Mouse (Mus musculus) monocyte, adult 5-6 weeks (primary cell): ENCODE results near the gene Urb1. TPM values are rescaled to one million over a fixed set of nuclear protein-coding genes. Genes with fewer than 3 reads are reported as not detected.

Experiments
- ATAC-seq: fragments of 153-309, 156-312 bp; replicated peaks from 2 replicates; pipeline ENCODE4 v1.8.0; 2017; ENCODE audit warnings: mild to moderate bottlenecking; ENCODE audit not compliant: low TSS enrichment, insufficient number of reproducible peaks, severe bottlenecking, poor library complexity, low FRiP score
- total RNA-seq: library from RNA; stranded (forward); fragments of 200-1000, 200-491, 200-594 nt; gene quantifications from 3 replicates; pipeline ENCODE4 v1.2.3, GENCODE M21; 2017

Gene Urb1
- total RNA-seq, 1 experiment from 2014 or later = 3.9 TPM

DNA sequence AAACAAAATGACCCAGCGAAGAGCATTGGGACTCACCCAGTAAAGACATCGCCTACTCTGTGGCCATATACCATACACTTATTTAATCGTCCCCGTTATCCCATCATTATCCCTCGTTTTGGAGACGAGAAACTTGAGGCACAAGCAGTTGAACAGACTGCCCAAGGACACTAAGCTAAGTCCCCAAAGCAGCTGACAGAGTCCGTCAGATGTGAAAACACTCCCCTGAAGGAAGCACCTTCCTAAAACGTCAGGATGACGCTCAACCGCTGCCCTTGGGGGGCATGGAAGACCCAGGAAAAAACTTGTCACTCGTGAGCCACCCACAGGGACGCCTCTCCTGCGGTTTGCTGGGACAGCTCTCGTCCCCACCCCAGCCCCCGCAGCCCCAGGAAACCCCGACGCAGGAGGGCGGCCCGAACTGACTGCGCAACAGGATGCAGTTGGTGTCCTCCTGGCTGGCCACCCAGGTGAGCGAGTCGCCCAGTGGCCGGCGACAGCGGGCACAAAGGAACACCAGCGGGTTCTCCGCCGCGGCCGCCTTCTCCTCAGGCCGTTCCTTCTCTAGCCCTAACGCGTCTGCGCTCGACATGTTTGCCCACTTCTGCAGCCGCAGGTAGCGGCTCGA is 83.5 kb downstream of the Urb1 start:
- no peak for ATAC-seq

DNA sequence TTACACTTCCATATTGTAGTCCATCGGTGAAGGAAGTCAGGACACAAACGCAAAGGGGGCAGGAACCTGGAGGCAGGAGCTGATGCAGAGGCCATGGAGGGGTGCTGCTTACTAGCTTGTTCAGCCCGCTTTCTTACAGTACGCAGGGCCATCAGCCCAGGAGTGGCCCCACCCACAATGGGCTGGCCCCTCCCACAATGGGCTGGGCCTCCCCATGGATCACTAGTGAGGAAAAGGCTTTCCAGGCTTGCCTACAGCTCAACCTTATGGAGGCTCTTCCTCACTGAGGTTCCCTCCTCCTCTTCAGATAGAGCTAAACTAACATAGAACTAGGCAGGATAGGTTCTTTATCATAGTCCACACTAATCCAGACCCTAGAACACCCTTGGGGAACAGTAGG is 86.2 kb downstream of the Urb1 start:
- ATAC-seq = no peak

DNA sequence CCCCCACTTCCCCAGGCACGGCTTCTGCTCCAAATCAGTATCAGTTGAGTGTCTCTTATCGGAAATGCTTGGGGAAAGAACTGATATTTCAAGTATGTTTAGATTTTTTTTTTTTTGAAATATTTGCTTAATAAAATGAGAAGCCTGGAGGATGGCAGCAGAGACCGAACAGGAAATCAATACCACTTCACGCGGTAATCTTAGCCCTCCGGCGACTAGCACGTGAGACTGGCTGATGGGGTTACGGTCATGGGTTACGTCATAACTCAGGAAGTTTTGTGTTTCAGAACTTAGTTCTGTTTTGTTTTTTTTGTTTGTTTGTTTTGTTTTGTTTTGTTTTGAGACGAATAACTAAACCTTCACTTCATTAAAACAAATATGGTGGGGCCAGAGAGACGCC is 99.9 kb downstream of the Urb1 start:
- no peak for ATAC-seq

DNA sequence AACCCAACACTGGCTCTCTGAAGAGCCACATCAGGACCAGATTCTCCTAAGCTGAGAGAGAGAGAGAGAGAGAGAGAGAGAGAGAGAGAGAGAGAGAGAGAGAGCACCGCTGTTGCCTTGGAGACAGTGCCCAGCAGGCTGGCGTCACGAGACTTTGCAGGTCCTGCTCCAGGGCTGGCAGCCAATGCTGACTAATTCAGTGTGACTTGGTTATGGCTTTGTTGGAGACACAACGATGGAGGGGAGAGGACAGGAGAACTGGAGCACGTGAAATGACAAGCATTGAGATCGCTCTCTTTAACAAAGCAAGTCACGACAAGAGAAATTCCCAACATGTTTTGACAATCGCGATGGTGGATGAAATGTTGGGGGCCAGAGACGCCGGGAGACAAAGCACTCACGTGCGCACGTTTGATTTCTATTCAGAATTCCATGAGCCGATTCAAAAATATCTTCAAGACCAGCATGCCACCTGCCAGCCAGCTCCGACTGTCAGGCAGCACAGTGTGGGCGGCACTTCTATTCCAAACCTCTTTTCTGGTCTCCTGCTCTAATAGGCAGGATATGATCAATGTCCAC is 100.4 kb downstream of the Urb1 start:
- no peak for ATAC-seq

DNA sequence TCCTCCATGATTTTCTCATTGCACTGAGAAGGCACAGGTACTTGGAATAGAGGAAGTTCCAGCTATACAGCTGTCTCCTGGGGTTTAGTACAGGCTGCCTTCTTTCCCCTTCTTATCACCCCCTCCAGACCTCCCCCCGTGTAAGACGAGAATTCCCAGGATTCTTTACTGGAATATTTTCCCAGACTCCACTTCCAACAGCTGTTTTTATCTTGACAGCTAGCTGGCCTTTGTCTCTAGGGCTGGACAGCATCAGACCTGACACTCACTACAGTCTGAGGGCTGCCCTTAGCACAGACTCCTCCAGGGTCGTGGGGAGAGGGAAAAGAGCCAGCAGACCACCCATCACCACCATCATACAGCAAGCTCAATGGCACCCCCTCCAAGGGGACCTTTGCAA is 103.9 kb downstream of the Urb1 start:
- ATAC-seq = no peak

DNA sequence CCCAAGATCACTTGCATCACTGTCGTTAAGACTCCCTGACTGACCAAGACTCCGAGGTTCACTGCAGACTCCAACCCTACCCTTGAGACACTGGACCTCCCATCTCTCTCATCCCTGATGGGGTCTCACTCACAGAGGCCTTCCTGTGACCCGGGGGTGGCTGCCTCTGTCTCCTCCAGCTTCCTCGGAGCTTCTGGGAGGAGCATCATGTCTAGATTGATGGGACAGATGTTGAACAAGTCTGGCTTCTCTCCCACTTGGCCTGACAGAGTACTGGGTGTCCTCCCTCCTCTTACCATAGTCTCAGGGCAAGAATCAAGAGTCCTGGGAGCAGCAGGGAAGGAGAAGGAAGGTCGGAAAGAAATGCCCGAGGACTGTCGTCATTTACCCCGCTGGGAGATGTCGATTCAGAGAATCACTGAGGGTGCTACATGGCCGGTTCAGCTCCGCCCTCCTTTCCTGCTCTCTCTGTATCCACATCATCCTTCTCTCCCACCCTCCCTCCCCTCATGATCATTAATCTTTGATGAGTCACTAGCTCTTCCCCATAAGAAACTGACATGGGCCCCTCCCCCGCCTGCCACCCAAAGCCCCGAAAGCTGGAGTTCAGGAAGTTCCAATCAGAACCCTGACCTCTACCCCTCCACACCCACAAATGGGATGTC is 105.9 kb downstream of the Urb1 start:
- ATAC-seq = no peak

DNA sequence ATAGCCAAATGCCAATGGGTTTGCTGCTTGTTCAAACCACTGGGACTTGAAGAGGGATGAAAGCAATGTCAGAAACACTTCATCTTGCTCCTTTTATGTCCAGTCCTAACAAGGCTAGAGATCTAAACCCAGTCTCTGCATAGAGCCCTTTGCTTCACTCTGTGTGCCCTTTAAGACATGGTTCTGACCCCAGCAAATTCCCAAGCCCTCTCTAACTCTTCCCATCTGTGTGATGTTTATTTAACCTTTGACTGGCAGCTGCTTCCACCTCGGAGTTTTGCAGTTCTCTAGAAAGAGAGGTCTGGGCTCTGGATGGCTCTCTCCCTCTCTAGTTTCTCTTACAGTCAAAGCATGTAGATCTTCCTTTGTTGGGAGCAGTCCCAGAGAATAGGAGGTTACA is 106.6 kb downstream of the Urb1 start:
- ATAC-seq = no peak

DNA sequence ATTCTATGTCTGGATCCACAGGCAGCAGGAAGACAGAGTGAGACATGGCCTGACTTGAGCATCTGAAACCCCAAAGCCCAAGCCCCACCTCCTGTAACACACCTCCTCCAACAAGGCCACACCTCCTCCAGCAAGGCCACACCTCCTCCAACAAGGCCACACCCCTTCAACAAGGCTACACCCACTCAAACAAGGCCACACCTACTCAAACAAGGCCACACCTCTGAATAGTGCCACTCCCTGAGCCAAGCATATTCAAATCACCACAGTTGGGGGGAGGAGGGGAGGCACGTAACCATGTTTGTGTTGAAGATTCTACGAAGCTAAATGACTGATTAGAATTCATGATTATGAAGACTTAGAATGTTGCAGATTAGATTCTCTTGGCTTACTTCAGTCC is 108.7 kb downstream of the Urb1 start:
- no peak for ATAC-seq

Other genes with a start within 250 kb of the Urb1 start
- 36.1 to 45.9 TPM (median 37.8 TPM) in 3 replicates for gene Mis18a, start 83.0 kb downstream of the Urb1 start, total RNA-seq
- 2.4 TPM in 1 of 3 replicates, not detected in the others for gene Mrap, start 72.2 kb downstream of the Urb1 start, total RNA-seq
- not detected in 3 replicates for gene Eva1c, start 16.3 kb upstream of the Urb1 start, total RNA-seq
- 10.7 to 19.1 TPM (median 18.3 TPM) in 3 replicates for gene Cfap298, start 124.7 kb upstream of the Urb1 start, total RNA-seq
- gene Synj1, start 200.9 kb upstream of the Urb1 start, total RNA-seq = 46.1 to 103 TPM (median 74.0 TPM) in 3 replicates
- 135 to 183 TPM (median 160 TPM) in 3 replicates for gene Paxbp1, start 234.1 kb upstream of the Urb1 start, total RNA-seq